Mouse (Mus musculus): ENCODE results near the gene Cblb.

Gene Cblb

DNA sequence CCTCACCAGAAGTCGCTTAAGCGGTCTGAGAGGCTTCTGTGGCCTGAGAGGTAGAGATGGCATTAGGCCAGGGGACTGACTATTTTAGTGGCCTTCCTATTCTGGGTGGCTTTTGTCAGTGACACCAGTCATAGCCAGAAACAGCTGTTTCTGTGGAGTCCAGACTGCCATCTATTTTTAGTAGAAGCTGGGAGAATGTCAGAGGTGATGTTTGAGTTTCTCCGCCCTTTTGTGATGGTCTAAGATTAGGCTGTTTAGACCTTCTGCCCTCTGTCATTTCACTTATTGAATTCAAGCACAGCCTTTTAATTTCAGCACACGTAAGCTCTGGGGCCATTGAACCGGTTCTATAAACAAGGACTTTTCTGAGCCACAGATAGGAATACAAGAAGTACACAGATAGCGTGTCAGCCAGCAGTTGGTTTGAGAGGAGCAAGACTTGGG lies 40.8 kb downstream of the Cblb start:
- DNase-seq (ENCODE audit: low spot score in 2 of 2), result no peak

DNA sequence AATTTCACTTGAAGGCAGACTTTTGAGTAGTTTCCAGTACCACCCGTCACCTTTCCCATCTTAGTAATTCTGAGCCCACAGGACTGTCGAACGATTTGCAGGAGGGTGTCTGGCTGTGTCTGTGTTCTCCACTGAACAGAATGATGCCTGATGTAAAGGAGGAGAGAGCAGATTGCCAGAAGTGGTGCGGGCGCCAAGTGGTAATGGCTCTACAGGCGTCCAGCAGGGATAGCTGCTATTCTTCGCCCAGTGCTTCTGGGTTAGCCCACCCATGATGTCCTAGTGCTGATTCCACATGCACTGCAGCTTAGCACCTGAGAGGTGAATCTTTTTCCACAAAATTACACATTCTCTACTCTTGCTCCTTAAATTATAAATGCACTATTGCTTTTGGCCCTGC lies 45.6 kb downstream of the Cblb start:
- DNase-seq (ENCODE audit: low spot score in 2 of 2), result no peak

DNA sequence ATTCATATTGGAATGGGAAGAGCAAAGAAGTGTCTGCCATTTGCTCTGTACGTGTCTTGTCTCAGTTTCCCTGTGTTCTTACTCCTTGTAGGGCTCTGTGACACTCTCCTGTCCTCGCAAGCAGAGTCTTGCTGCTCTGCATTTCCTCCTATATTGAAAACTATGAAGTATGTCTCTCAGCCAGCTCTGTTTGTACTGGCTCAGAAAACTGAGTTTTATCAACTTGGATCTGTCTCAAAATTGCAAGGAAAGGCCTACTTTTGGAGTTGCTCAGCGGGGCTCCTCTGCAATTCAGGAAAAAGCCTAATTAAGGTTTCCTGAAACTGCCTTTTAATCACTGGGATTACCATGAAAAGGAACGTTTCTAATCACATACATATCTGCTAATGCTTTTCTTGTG lies 46.9 kb downstream of the Cblb start:
- no peak for DNase-seq (ENCODE audit: low spot score in 2 of 2)

DNA sequence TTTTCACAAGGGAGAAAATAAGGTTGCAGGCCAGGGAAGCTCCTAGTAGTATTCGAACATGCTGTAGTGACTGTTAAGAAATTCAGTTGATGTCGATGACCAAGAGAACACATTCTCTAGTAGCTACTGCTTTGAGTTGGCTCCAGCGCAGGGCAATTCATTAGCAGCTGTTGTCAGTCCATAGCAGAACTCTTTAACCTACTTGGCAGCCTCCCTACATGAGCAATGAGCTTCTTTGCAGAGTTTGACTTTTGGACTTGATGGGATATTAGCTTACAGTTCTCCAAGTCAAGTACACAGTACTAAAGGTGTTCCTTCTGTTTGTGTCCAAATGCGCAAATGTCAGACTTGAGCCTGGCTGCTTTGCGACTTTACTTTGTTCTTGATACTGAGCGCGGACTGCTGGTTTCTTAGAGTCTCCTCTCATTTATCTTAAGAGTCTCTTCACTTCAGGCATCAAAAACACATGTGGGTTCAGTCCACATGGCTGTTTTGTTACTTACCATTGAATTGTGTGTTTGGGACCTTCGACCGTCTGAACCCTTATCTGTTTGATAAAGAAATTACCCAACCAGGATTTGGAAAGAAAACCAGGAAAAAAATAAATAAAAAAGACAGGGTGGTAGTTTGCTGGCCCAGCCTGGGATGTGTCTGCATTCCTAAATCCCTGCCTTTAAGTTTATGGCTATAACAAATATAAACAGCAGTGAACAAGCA lies 47.9 kb downstream of the Cblb start:
- no peak for DNase-seq (ENCODE audit: low spot score in 2 of 2)

DNA sequence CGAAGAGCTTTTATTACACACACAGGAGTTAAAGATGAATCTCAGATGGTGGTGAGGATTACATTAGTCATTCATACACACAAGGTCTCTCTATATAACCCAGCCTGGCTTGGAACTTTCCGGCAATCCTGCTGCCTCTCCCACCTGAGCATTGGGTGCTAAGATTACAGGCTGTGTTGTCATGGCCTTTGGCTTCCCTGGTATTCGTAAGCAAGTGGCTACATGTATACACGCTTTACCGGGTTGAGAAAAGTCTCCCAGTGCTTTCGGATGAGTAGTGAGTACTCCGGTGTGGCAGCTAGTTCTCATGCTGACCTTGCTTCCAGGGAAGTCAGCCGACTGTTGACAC lies 48.4 kb downstream of the Cblb start:
- no peak for DNase-seq (ENCODE audit: low spot score in 2 of 2)

DNA sequence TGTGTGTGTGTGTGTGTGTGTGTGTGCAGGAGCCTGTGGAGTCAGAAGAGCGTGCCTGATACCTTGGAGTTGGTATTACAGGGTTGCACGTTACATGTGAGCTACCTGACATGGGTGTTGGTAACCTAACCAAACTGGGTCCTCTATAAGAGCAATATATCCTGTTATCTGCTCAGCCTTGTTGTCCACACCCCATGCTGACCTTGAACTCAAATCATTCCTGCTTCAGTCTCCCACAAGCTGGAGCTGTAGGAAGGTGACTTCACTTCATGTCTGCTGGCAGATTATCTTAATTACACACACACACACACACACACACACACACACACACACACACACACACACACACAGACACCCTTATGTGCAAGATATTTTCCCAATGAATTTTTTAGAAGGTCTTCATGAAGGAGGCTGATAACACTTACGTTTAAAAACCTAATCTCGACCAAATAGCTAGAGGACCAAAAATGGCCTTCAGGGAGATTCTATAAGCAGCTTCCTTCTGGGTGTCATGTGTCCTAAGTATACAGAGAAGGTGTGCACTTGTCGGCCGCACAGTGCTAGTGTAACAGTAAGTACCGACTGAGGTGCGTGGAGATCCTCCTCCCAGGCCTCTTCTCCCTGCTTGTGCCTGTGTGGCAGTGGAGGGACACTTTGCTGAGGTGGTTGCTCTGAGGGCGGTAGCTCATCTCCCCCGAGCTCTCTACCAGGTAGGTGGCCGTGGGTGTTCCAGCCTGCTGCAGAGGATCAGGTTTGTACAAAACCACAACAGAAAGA lies 49.8 kb downstream of the Cblb start:
- DNase-seq (ENCODE audit: low spot score in 2 of 2), result no peak

DNA sequence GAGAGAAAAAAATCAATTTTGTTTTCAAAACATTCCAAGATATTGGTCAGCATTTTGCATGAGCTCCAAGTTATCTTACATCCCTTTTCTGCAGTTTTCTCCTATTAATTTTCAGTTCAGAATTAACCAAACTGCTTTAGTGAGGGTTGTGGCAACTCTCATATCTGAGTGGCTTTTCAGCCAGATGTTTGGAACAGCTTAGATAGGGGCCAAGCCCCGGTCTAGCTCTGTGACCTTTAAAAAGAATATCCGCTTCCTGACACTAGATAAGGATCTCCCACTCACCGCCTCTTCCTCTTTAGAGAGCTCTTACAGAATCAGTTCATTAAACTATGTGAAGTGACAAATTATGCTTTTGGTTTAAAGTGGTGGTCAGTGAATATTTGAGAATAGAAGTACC lies 50.7 kb downstream of the Cblb start:
- DNase-seq (ENCODE audit: low spot score in 2 of 2), result no peak

DNA sequence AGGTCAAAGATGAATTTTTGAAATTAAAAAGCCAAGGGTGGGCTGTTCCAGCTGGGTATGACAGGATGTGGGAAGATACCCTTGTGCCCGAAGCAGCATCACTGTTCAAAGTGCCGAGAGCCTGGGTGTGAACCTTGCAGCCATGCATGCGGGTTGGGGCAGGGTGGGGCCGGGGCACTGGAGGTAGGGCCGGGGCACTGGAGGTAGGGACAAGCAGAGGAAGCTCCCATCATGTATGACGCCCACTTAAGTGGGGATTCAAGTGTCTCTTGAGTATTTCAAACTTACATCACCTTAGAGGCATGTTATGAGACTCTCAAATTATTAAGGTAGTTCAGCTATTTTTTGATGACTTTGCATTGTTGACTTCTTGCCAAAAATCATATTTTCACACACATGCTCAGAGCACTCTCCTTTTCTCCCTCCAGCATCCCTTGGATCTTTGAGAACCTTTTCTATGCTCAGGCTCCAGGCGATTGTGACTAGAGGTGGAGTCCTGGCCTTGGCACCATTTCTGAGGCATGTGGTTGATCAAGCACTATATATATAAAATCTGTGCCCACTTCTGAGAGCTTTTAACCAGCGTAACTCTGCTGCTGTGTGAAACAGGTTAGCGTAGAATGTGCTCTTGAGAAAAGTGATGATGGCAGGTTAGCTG lies 55.9 kb downstream of the Cblb start:
- DNase-seq (ENCODE audit: low spot score in 2 of 2), result no peak

DNA sequence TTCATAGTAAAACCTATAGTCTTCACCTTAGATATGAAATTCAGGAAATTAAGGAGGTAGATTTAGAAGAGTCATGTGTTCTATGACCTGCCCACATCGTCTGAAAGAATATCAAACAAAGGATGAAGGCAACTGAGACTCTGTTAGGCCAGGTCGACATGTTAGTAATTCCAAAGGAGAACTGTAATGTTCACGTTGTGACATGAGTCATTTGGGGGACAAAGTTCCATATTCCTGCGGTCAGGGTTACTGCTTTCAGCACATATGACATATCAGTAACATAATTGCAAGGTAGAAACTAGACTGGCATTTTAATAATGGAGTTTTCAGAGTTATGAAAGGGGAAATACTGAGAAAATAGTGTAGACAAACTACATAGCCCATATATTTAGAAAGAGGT lies 58.3 kb downstream of the Cblb start:
- no peak for DNase-seq (ENCODE audit: low spot score in 2 of 2)

DNA sequence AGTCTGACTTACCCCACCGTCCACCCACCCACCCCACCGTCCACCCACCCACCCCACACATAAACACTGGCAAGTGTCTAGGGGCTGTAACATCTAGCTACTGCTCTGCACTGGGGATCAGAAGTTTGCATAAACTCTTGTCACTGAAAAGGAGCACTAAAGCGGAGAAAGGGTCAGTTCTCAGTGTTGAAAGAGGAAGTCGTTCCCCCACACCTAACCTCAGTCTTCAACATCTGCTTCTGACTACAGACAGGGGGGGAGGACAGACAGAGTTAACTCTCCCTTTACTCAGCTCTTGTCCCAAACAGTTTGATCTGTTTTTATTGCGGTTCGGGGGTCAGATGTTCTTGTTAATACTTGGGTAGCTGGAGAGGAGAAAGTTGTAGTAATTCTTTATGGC lies 59.9 kb downstream of the Cblb start:
- DNase-seq (ENCODE audit: low spot score in 2 of 2), result no peak

DNA sequence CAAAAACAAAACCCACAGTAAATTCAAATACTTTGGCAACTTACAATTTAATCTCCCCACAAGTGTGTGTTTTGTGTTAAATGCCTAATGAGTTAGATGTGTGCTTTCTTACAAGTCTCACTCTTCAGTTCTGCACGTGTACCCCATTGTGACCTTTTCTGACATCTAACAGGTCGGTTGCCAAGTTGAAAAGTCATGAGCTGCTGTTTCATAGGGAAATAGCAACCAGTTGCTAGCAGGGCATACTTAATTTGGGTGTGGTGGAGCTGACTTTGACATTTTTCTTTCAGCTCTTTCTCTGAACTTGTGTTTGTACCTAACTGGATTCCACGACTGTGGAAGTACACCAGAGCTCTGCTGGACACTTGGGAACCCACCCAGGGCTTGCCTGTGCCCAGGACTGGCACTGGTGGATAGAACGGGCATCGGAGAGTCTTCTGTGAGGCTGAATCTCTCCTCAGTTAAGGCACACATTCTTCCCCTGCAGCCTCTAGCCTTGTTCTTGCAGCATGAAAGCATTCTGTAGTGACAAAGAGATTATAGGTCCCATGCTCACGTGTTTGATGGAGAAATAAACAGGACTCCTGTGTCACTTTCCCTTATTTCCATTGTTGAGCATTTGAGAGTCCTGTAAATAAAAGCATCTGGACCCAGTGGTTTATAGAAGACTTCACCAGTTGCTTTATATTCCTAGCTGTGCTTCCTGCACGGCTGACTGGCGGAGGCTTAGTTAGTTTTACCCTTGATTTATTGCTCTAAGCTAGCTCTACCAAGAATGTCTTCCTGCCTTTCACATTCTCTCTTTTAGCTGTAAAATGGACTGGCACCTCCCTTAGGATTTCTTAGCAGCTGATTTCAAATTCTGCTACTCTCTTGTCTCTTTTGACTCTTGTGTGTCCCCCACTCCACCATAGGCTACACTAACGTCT lies 62.6 kb downstream of the Cblb start:
- no peak for DNase-seq (ENCODE audit: low spot score in 2 of 2)

DNA sequence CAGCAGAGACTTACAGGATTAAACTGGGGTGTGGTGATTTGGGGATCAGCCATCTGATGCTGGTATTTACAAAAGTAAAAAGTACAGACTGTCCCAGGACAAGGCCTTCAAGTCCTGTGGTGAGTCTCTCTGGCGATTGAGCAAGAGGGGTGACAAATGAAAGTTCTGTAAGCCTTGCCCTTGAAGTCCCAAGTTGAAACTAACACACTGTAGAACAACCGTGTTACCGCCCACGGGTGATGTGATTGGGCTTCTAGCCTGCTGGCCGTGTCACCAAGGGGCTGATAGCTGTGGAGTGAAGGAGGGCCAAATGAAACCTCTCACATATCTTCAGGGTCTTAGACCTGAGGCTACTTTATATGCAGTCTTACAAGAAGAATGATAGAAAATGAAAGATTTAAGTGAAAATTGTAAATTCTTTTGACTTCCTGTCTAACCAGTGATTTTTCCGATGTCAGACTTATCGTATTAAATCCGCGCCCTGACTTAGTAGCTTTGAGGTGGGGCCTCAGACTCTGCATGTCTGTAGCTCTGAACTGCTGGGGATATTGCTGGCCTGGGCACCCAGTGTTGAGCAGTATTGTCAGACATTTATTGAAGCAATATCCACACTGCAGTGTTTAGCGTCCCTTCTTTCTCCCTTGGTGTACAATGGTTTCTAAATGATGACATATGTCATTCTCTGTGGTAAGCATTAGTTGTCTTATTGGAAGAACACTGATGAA lies 63.9 kb downstream of the Cblb start:
- DNase-seq (ENCODE audit: low spot score in 2 of 2), result no peak

DNA sequence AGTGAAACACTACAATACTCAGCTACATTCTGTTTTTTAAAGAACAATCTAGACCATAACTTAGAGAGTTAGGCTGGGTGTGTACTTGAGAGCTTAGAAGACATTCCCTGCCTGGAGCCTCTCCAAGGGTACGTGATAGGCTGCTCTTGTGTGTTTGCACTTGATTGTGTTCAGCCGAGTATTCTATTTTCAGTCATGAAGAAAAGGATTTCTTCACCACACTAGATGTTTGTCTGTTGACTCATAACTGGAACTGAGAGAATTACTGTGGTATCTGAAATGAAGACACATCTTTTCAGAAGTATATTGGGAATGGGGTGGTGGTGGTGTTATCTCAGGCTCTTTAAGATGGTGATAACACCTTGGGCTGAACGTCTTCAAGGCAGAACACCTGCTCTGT lies 64.6 kb downstream of the Cblb start:
- no peak for DNase-seq (ENCODE audit: low spot score in 2 of 2)

DNA sequence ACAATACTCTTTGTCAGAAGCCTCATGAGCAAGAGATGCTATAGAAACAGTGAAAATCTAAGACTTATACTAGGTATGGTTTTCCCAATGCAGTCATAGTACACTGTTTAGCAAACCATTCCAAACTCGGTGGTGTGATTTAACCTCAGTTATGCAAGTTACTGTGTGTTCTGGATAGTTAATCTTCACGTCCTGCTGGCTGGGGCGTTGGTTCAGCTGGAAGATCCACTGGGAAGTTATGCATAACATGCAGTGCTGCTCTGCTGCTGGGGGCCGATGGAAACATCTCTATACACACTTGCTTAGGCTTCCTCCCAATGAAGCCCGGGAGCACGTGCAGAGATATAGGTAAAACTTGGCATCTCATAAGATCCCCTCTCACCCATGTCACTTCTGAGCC lies 69.4 kb downstream of the Cblb start:
- no peak for DNase-seq (ENCODE audit: low spot score in 2 of 2)

DNA sequence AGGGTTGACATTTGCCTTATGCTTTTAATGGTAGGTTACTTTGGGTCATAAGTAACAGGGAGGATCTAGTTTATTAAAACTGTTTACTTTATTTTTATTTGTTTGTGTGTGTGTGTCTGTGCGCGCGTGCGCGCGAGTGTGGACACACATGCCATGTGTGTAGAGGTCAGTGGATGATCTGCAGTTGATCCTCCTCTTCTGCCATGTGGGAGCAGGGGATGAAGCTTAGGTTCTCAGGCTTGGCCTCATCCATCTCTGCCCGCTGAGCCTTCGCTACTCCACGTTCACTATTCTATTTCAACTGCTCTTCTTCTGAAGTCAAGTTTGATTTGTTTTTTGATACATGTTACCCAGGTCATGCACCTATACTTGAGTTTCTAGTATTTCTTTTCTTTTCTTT lies 73.6 kb downstream of the Cblb start:
- no peak for DNase-seq (ENCODE audit: low spot score in 2 of 2)

DNA sequence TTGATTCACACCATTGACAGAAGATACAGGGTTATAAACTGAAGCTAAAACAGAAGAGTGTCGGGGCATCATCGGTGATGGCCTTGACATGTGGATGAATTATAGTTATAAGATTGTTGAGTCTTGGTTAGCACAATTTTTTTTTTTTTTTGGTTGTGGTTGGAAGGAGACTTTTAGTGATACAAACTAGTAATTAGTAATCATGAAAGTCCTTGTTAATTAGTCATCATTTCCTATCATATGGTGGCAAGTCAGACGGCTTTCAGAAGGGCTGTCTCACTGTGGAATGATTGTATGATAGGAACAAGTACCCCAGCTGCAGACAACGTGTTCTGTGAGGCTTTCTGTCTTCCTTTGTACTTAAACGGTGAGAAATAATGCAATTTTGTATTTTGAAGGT lies 76.8 kb downstream of the Cblb start:
- no peak for DNase-seq (ENCODE audit: low spot score in 2 of 2)

DNA sequence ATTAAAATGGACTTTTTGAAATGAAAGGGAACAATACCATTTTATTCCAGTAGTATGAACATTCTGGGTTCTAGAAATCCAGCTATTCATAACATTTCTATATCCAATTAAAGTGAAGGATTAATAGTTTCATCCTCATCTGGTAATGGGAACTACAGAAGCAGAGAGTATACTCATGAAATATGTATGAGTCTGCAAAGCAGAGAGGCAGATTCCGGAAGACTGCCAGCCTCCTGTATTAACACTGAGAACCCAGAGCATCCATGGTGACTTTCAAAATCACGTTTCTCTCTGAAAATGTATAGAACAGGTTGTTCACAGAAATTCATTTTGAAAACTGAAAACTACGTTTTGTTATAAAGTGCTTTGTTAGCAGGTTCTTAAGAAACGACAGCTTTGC lies 83.4 kb downstream of the Cblb start:
- no peak for DNase-seq (ENCODE audit: low spot score in 2 of 2)

DNA sequence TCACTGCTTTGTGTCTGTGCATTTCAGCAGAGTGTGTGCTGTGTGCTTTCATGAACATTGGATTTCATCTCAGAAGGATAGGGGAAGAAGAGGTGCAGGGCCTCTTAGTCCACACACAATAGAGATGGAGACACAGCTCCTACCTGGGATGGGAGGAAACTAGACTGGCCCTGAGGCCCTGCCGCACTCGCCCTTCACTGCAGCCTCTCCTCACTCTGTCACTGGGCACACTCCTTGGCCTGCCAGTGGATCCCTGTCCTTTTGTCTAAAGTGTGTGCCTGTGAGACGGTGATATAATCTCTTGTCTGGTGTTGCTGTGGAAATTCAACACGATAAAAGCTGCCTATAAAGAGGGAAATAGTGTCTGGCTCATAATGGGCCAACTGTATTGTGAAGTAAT lies 88.0 kb downstream of the Cblb start:
- DNase-seq (ENCODE audit: low spot score in 2 of 2), result no peak

DNA sequence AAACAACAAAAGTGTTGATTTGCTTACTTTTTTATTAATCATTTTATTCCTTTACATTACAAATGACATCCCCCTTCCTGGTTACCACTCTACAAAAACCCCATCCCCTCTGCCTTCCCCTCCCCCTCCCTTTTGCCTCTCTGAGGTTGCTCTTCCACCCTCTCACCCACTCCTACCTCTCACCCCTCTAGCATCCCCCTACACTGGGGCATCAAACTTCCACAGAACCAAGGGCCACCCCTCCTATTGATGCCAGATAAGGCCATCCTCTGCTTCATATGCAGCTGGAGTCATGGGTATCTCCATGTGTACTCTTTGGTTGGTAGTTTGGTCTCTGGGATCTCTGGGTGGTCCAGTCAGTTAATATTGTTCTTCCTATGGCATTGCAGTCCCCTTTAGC lies 93.9 kb downstream of the Cblb start:
- DNase-seq (ENCODE audit: low spot score in 2 of 2), result no peak

DNA sequence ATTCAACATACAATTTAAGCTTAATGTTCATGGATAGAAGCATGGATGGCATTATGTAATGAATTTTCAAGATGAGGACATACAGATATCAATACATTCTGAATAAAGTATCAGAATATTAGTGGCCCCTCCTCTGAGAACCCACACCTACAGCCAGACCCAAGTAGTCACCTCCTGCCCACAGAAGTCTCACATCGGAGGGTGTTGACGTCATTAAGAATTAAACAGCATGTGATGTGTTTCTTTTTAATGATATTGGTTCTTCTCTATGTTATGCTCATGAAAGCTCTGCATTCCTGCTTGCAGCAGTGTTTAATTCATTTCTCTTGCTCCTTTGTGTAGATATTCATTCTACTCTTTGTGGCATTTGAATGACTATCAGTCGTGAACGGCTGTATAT lies 94.9 kb downstream of the Cblb start:
- no peak for DNase-seq (ENCODE audit: low spot score in 2 of 2)

DNA sequence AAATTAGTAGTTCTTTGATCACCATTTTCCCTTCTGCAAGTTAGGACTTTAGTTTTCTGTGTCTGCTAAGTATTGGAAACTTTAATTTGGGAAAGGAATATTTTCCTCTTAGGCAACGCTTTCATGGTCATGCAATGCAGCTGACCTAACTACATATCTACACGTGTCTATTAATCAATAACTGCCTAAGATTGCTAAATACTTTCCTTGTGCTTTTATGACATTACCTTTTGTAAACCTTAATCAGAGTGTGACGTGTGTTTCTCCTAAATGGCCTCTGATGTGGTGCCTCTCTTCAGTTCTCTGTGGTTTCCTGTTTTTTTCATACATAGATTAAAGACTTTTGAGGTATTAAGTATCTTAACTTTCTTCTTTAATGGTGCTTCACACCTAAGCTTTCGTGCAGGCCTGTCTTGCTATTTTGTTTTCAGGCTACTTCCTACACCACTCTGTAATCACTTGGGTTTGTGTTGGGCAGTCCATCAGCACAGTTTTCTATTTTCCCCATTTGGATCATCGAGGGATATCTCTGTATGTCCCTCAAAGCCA lies 98.4 kb downstream of the Cblb start:
- no peak for DNase-seq (ENCODE audit: low spot score in 2 of 2)
